Mouse (Mus musculus) leukemia stem cell, adult 10-12 weeks (primary cell): ENCODE data around the gene C1galt1c1. TPM values are rescaled to one million over a fixed set of nuclear protein-coding genes. Genes with fewer than 3 reads are reported as not detected.

Experiments
- polyA plus RNA-seq: library from polyadenylated mRNA; stranded (reverse); fragments of >175 nt; gene quantifications from 2 replicates; pipeline ENCODE4 v1.2.3, GENCODE M21; 2012; ENCODE audit warnings: low replicate concordance

The C1galt1c1 gene
- 0.60 and 0.76 TPM in 2 replicates for polyA plus RNA-seq

GRCm38 (mm10) chrX:38634801-38635637 lies at the start of gene C1galt1c1:
C1galt1c1 (minus strand) TSS chrX:38635087.

GRCm38 (mm10) chrX:38600177-38600994 lies 34.5 kb downstream of the C1galt1c1 start, which contains the start of gene Mcts1:
Mcts1 (plus strand) TSS chrX:38600578.

Other genes starting within 250 kb of the C1galt1c1 start
- gene Lamp2, start 178.6 kb downstream of the C1galt1c1 start, polyA plus RNA-seq, result 0.52 and 8.4 TPM in 2 replicates
- gene Cul4b, start 58.9 kb downstream of the C1galt1c1 start, polyA plus RNA-seq, result 6.5 and 13.2 TPM in 2 replicates
- 2.0 TPM in 1 of 2 replicates, not detected in the other for gene Mcts1, start 34.5 kb downstream of the C1galt1c1 start, polyA plus RNA-seq
- gene 6030498E09Rik, start 137.6 kb upstream of the C1galt1c1 start, polyA plus RNA-seq, result not detected in 2 replicates